Mouse (Mus musculus): Measurements from ENCODE around the gene Kcnk12.

DNA sequence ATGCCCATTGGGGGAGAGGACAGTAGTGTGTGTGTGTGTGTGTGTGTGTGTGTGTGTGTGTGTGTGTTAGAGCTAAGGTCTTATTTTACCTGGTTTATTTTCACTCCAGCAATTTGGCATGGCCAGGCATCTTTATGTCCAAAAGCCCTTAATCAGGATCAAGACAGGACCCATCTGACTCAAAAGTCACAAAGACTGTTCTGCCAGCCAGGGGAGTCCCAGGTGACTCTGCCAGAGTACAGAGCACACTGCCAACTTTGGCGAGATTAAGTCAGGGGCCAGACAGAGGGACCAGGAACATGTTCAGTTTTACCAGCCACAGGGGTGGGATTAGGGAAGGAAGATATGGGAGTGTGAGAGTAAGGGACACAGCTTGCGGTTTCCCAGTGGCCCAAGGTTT is 12.9 kb downstream of the Kcnk12 start:
- TF ChIP-seq CTCF (IDR thresholded peaks at IDR 0.05; ENCODE audit: low read depth, low read length) (no peak), POLR2A (IDR thresholded peaks at IDR 0.05; ENCODE audit: extremely low read depth, insufficient read depth, low read length) (no peak)
